Mouse (Mus musculus) forebrain, embryonic 16.5 days (tissue): ENCODE results near the gene Bmper. TPM values are rescaled to one million over a fixed set of nuclear protein-coding genes. Genes with fewer than 3 reads are reported as not detected.

Experiments
- ATAC-seq: fragments of 200-750 bp; cut with Nextera tagmentation; 2 replicates; pipeline ENCODE4 v1.8.0; 2017; ENCODE audit warnings: mild to moderate bottlenecking, moderate library complexity
- H3K27ac ChIP-seq: fragments of 300-500 bp; sonication (generic); 2 replicates; pipeline ENCODE4 v1.5.1; 2014; ENCODE audit warnings: low read length, control low read depth
- H3K27me3 ChIP-seq: fragments of 300-500 bp; sonication (generic); replicated peaks from 2 replicates; pipeline ENCODE4 v1.6.1; 2014; ENCODE audit warnings: low read length; ENCODE audit not compliant: control insufficient read depth, insufficient read depth
- H3K36me3 ChIP-seq: fragments of 300-500 bp; sonication (generic); 2 replicates; pipeline ENCODE4 v1.6.1; 2014; ENCODE audit not compliant: control insufficient read depth, insufficient read depth
- H3K4me1 ChIP-seq: fragments of 300-500 bp; sonication (generic); replicated peaks from 2 replicates; pipeline ENCODE4 v1.6.1; 2014; ENCODE audit warnings: low read length; ENCODE audit not compliant: control insufficient read depth, insufficient read depth
- H3K4me2 ChIP-seq: fragments of 300-500 bp; sonication (generic); 2 replicates; pipeline ENCODE4 v1.6.1; 2014; ENCODE audit warnings: mild to moderate bottlenecking, low read length, control low read depth
- H3K4me3 ChIP-seq: fragments of 300-500 bp; sonication (generic); replicated peaks from 2 replicates; pipeline ENCODE4 v1.5.1; 2014; ENCODE audit warnings: mild to moderate bottlenecking, low read length, control low read depth
- H3K9ac ChIP-seq: fragments of 300-500 bp; sonication (generic); replicated peaks from 2 replicates; pipeline ENCODE4 v1.6.1; 2014; ENCODE audit warnings: low read depth, low read length, control low read depth
- H3K9me3 ChIP-seq: fragments of 300-500 bp; sonication (generic); 2 replicates; pipeline ENCODE4 v1.6.1; 2016; ENCODE audit warnings: low read length; ENCODE audit not compliant: control insufficient read depth
- WGBS: fragments of 180-500 bp; shearing (Covaris S2); extraction: QIAGEN DNeasy Blood & Tissue Kit; methylation state at CpG from one replicate; pipeline ENCODE4 v1.1.7; 2014; 5-methylcytosine and 5-hydroxymethylcytosine counted together
- polyA plus RNA-seq: library from polyadenylated mRNA; unstranded; fragments of >200 nt; fragmentation: Nextera tagmentation; extraction: Ambion mirVana; gene quantifications from 2 replicates; pipeline ENCODE4 v1.2.1, GENCODE M21; 2015

Gene Bmper
- polyA plus RNA-seq, 1 experiment from 2014 or later: 13.6 TPM

DNA sequence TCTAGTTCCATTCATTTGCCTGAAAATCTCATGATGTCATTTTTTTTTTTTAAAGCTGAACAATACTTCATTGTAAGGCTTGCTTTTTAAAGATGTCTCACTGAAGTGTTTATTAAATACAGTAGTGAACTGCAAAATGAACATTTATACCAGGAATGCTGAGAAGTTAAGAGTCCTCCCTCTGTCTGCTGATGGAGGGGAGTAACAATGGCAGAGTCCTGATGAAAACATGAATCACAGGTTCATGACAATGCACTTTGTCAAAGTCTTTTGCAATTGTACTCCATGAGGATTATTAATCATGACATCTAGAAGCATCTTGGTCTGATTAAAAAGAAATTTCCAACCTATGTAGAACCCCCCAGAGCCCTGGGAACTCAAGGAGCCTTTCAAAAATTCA is 118.4 kb downstream of the Bmper start:
- ATAC-seq: no peak
- Histone ChIP-seq H3K4me1 (no peaks in the 10 kb centered on the region), H3K27me3 (no peaks in the 10 kb centered on the region), H3K9ac (no peak overlapping the region), H3K36me3 (no peaks in the 10 kb centered on the region), H3K4me3 (no peak overlapping the region), H3K9me3 (no peaks in the 10 kb centered on the region), H3K27ac (no peak overlapping the region), H3K4me2 (no peak overlapping the region)

DNA sequence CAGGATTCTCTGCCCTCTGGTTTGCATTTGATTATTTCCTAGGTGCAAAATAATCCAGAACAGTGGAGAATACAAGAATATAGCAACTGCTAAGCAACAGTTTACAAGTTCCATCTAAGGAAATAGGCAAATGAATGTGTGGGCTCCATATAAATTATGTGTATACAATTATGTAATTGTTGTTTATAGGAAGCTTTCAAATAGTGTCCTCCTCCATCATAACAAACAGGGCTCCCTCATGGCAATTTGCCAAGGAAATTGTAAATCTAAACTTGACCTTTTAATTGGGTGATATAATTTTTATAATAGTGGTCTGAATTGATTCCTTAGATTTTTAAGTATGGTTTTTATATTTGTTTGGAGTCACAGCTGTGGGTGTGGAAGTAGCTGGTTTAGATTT is 121.5 kb downstream of the Bmper start:
- H3K36me3 ChIP-seq: no peaks in the 10 kb centered on the region
- H3K9me3 ChIP-seq: no peaks in the 10 kb centered on the region
- ATAC-seq: no peak
- H3K27me3 ChIP-seq: no peaks in the 10 kb centered on the region
- no peak overlapping the region for H3K4me2 ChIP-seq
- H3K4me1 ChIP-seq: no peaks in the 10 kb centered on the region
- H3K9ac ChIP-seq: no peak overlapping the region
- no peak overlapping the region for H3K4me3 ChIP-seq
- no peak overlapping the region for H3K27ac ChIP-seq

DNA sequence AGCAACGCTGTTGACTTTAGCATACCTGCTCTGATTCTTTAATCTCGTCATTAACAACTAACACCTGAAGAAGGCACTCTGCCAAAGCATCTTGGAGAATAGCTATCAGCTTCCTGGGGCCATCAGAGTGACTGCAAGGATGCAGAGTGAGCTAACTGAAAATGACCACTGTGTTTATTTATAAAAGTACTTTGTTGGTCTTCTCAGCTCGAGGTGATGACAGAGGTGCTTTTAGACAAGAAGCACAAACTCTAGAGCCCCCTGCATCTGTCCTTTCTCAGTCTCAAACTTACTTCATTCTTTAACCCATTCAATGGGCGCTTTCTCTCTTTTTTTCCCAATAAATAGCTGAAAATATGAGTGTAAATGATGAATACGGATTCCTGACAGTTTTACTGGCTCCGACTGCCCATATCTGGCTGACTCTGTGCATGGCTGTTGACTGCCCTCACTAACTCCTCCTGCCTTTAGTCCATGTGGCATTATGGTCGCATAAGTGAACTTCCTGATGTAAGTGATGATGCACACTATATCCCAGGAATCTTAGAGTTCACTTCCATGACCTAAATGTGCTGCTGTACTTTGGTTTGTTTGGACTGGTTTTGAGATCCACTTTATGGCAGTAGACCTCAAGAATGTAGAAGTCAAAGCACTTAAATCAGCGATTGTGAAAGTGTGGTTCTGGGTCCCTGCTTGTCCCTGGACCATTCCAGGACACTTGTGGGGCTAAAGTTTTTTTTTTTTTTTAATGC is 122.4 kb downstream of the Bmper start:
- 85% methylated on average over 8 of the region's 8 CpGs for WGBS
- H3K9me3 ChIP-seq: no peaks in the 10 kb centered on the region

DNA sequence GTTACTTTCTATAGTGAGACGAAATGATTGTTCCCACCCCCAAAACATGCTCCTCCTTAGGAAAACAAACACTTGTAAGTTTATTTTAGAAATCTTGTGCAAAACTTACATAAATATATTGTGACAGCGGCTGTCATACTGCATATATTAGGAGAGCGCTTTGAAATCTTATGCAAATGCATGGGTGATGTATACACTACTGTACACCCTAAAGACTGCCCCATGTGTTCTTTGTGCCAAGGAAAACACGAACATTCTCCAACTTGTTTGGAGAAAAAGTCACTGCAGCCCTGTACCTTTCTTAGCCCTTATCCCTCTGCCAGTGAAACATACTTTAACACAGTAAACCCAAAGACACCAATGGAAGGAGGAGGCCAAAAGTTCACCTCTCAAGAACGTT is 126.7 kb downstream of the Bmper start:
- ATAC-seq: no peak
- WGBS: 82% methylated on average over 5 of the region's 5 CpGs
- no peaks in the 10 kb centered on the region for H3K4me1 ChIP-seq
- no peaks in the 10 kb centered on the region for H3K36me3 ChIP-seq
- H3K9ac ChIP-seq: no peak overlapping the region
- H3K27me3 ChIP-seq: no peaks in the 10 kb centered on the region
- no peak overlapping the region for H3K4me3 ChIP-seq
- H3K27ac ChIP-seq: no peak overlapping the region
- no peak overlapping the region for H3K4me2 ChIP-seq
- H3K9me3 ChIP-seq: no peaks in the 10 kb centered on the region

More for the DNA sequence above, 122.4 kb downstream of the Bmper start:
- Histone ChIP-seq H3K36me3 (no peaks in the 10 kb centered on the region), H3K9ac (no peak overlapping the region), H3K4me3 (no peak overlapping the region), H3K27me3 (no peaks in the 10 kb centered on the region), H3K4me1 (no peaks in the 10 kb centered on the region), H3K27ac (no peak overlapping the region), H3K4me2 (no peak overlapping the region)
- no peak for ATAC-seq

DNA sequence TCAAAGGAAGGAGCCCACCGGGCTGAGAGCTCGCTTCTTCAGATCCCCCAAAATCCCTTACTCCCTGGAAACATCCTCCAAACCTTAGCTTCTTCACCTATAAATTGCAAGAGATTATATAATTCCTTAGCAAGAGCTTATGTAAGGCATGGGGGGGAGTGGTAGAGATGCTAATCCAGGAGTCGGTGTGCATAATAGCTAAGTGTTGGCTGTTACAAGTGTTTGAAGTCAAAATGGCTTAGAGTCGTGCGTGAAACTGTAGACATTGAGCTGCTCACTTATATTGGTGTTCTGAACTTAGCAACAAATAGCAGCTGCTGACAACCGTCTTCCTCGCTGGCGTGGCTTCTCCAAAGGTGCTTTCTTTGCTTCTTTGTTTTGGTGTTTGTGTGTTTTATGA is 128.5 kb downstream of the Bmper start:
- H3K9ac ChIP-seq: no peak overlapping the region
- no peak overlapping the region for H3K4me3 ChIP-seq
- no peaks in the 10 kb centered on the region for H3K4me1 ChIP-seq
- no peaks in the 10 kb centered on the region for H3K9me3 ChIP-seq
- H3K27ac ChIP-seq: no peak overlapping the region
- ATAC-seq: no peak
- no peak overlapping the region for H3K4me2 ChIP-seq
- H3K36me3 ChIP-seq: no peaks in the 10 kb centered on the region
- 92% methylated on average over 8 of the region's 8 CpGs for WGBS
- H3K27me3 ChIP-seq: no peaks in the 10 kb centered on the region

DNA sequence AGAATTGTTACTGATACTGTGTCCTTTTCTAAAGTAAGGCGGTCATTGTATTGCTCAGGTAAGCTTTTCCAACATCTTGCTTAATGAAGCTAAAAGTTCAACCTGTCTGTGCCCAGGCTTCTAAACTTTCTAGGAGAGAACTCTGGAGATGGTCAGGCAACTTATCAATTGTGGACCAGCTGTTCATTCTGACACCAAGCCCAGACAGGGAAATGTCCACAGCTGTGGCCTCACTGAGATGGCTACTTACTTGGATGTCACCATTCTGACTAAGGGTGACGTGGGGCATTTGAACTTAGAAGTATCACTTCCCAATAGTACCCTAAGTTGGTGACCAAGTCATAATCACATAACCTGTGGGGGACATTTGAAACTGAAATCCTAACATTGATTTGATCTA is 129.5 kb downstream of the Bmper start:
- Histone ChIP-seq H3K4me3 (no peak overlapping the region), H3K4me2 (no peak overlapping the region), H3K9me3 (no peaks in the 10 kb centered on the region), H3K27ac (no peak overlapping the region), H3K4me1 (no peaks in the 10 kb centered on the region), H3K9ac (no peak overlapping the region), H3K27me3 (no peaks in the 10 kb centered on the region), H3K36me3 (no peaks in the 10 kb centered on the region)
- no peak for ATAC-seq
- WGBS: 96% methylated on average over 2 of the region's 2 CpGs

DNA sequence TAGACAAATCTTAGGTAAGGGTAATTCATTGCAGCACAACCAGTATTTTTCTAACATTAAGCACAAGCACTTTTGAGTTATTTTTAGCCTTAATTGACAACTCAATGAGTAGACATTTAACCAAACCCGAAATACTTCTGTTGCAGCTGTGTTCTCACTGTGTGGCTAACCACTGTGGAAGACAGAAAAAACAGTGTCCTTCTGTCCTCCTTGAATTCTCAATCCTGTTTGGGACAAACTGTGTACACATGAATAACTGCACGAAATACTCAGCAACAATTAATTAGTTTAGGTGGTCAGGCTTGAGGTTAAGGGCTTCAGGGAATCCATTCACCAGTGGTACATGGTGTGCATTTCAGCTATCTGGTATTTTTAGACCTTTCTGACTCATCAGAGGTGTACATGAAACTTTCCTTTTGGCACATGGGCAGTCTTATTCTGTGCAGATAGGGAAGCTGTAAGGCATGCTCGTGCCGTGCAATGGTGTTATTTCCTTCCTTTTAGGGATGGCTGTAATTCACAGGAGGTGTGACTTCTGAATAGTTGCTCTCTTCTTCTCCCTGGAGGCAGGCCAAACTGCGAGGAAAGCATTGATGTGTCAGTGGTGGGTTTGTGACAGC is 131.4 kb downstream of the Bmper start:
- 41% methylated on average over 5 of the region's 5 CpGs for WGBS
- no peak for ATAC-seq
- H3K9ac ChIP-seq: no peak overlapping the region
- no peaks in the 10 kb centered on the region for H3K36me3 ChIP-seq
- no peak overlapping the region for H3K4me3 ChIP-seq
- no peak overlapping the region for H3K4me2 ChIP-seq
- H3K27ac ChIP-seq: no peak overlapping the region
- H3K27me3 ChIP-seq: no peaks in the 10 kb centered on the region
- no peaks in the 10 kb centered on the region for H3K9me3 ChIP-seq
- no peaks in the 10 kb centered on the region for H3K4me1 ChIP-seq

DNA sequence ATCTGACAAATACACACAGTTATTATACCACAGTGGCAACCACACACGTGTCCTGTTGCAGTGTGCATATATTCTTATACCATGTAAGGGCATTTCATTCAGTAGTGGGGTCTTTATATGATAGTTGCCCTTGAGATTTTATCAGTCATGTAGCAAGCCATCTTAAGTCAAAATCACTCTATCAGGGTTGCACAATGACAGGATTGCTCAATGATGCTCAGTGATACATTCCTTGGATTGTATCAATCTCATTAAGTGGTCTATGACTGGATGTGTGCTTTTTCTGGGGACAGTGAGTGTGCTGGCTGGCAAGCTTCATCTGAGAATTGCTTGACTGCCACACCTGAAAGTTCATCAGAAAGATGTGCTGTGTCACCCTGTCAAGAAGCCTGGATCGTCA is 135.2 kb downstream of the Bmper start:
- peaks cover 6% of the 10 kb centered on the region; the same call in 1 of the 2 replicates for H3K9me3 ChIP-seq
- no peaks in the 10 kb centered on the region for H3K4me1 ChIP-seq
- ATAC-seq: no peak
- WGBS: 88% methylated on average over 2 of the region's 2 CpGs
- no peak overlapping the region for H3K4me3 ChIP-seq
- no peak overlapping the region for H3K4me2 ChIP-seq
- H3K27ac ChIP-seq: no peak overlapping the region
- H3K9ac ChIP-seq: no peak overlapping the region
- no peaks in the 10 kb centered on the region for H3K27me3 ChIP-seq
- no peaks in the 10 kb centered on the region for H3K36me3 ChIP-seq

DNA sequence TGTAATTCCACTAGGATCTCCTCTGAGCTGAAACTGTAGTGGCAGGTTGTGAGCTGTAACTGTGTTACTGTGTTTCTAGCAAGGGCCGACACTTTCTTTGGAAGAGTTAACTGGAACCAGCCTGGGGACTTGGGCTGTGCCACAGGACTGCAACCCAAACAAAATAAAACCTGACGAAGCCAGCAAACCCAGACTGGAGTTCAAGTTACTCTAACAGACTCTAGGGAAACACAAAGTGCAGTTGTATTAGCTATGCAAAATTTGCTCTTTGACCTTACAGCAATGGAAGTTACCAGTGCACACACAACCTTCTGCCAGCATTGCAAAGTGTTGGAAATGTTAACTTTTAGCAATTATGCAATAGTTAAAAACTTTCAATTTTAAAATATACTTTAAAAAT is 140.3 kb downstream of the Bmper start:
- Histone ChIP-seq H3K27me3 (no peaks in the 10 kb centered on the region), H3K9me3 (peaks cover 6% of the 10 kb centered on the region; the same call in 1 of the 2 replicates), H3K9ac (no peak overlapping the region), H3K4me3 (no peak overlapping the region), H3K4me2 (no peak overlapping the region), H3K36me3 (no peaks in the 10 kb centered on the region), H3K27ac (no peak overlapping the region), H3K4me1 (no peaks in the 10 kb centered on the region)
- no peak for ATAC-seq
- 73% methylated on average over 2 of the region's 2 CpGs for WGBS
